Mouse (Mus musculus) small intestine, adult 2 months (tissue): ENCODE data around the gene Gm9195. TPM values are rescaled to one million over a fixed set of nuclear protein-coding genes. Genes with fewer than 3 reads are reported as not detected.

Experiments
- H3K27ac ChIP-seq: fragments of 200-500 bp; 2 replicates; pipeline ENCODE4 v1.5.1; 2012; ENCODE audit warnings: low read depth, low read length, control low read depth, inconsistent platforms; ENCODE audit not compliant: insufficient read depth
- H3K27me3 ChIP-seq: fragments of 200-500 bp; 2 replicates; pipeline ENCODE4 v1.6.1; 2012; ENCODE audit warnings: mild to moderate bottlenecking, moderate library complexity, low read length, inconsistent platforms; ENCODE audit not compliant: control insufficient read depth, insufficient read depth
- H3K36me3 ChIP-seq: fragments of 200-500 bp; 2 replicates; pipeline ENCODE4 v1.6.1; 2012; ENCODE audit warnings: mild to moderate bottlenecking, low read length, control low read depth, inconsistent platforms; ENCODE audit not compliant: control insufficient read depth, insufficient read depth
- H3K4me1 ChIP-seq: fragments of 200-500 bp; 2 replicates; pipeline ENCODE4 v1.6.1; 2012; ENCODE audit warnings: low read length, inconsistent platforms, mixed read lengths; ENCODE audit not compliant: control insufficient read depth, insufficient read depth, insufficient read length
- H3K4me3 ChIP-seq: fragments of 200-500 bp; 2 replicates; pipeline ENCODE4 v1.5.1; 2012; ENCODE audit warnings: low read depth, mild to moderate bottlenecking, control low read depth, inconsistent platforms, low read length, moderate library complexity
- CTCF ChIP-seq: fragments of 200-500 bp; IDR thresholded peaks from 2 replicates; pipeline ENCODE4 v1.5.1; 2012; ENCODE audit warnings: low read depth, mild to moderate bottlenecking, control low read depth, inconsistent platforms, low read length, moderate library complexity, mixed read lengths; ENCODE audit not compliant: insufficient replicate concordance, insufficient read length; ENCODE audit errors: extremely low read depth
- POLR2A ChIP-seq: fragments of 200-500 bp; IDR thresholded peaks from 2 replicates; pipeline ENCODE4 v1.6.1; 2012; ENCODE audit warnings: low read depth, mild to moderate bottlenecking, control low read depth, inconsistent platforms, low read length, moderate library complexity
- WGBS: fragments of 180-500 bp; shearing (Covaris S2); methylation state at CpG from one replicate; pipeline ENCODE4 v1.1.7; 2018; 5-methylcytosine and 5-hydroxymethylcytosine counted together
- polyA plus RNA-seq: library from polyadenylated mRNA; depleted of rRNA; stranded (reverse); fragments of >200 nt; gene quantifications from 2 replicates; pipeline ENCODE4 v1.2.3, GENCODE M21; 2012; rRNA removed

Gm9195 gene
- polyA plus RNA-seq, 1 experiment, result 0.01 TPM

- no peak overlapping the region for H3K4me3 ChIP-seq
- WGBS, result 84% methylated on average over 7 of the region's 7 CpGs
- H3K27me3 ChIP-seq, result no peaks in the 10 kb centered on the region
- TF ChIP-seq POLR2A, result no peak
- no peak for TF ChIP-seq CTCF
- no peaks in the 10 kb centered on the region for H3K4me1 ChIP-seq
- no peaks in the 10 kb centered on the region for H3K36me3 ChIP-seq
- H3K27ac ChIP-seq, result no peak overlapping the region
These were observed 50.7 kb downstream of the Gm9195 start for GRCm38 (mm10) chr14:72440929-72441328.

- Histone ChIP-seq H3K27ac (no peak overlapping the region), H3K36me3 (no peaks in the 10 kb centered on the region), H3K4me3 (no peak overlapping the region), H3K27me3 (no peaks in the 10 kb centered on the region), H3K4me1 (no peaks in the 10 kb centered on the region)
- WGBS, result 76% methylated on average over 6 of the region's 6 CpGs
- no peak for TF ChIP-seq CTCF
- no peak for TF ChIP-seq POLR2A
These were observed 51.2 kb downstream of the Gm9195 start for GRCm38 (mm10) chr14:72440436-72440835.

- H3K27ac ChIP-seq, result no peak overlapping the region
- H3K36me3 ChIP-seq, result no peaks in the 10 kb centered on the region
- no peaks in the 10 kb centered on the region for H3K27me3 ChIP-seq
- TF ChIP-seq CTCF (no peak), POLR2A (no peak)
- H3K4me1 ChIP-seq, result no peaks in the 10 kb centered on the region
- H3K4me3 ChIP-seq, result no peak overlapping the region
- 87% methylated on average over 1 of the region's 1 CpGs for WGBS
These were observed 52.7 kb downstream of the Gm9195 start for GRCm38 (mm10) chr14:72438976-72439375.

GRCm38 (mm10) chr14:72389696-72390095 lies 101.9 kb downstream of the Gm9195 start:
- no peaks in the 10 kb centered on the region for H3K36me3 ChIP-seq
- no peaks in the 10 kb centered on the region for H3K27me3 ChIP-seq
- no peak overlapping the region for H3K4me3 ChIP-seq
- WGBS, result 78% methylated on average over 1 of the region's 1 CpGs
- H3K27ac ChIP-seq, result no peak overlapping the region
- TF ChIP-seq POLR2A (no peak), CTCF (no peak)
- no peaks in the 10 kb centered on the region for H3K4me1 ChIP-seq

- Histone ChIP-seq H3K36me3 (no peaks in the 10 kb centered on the region), H3K4me1 (no peaks in the 10 kb centered on the region), H3K4me3 (no peak overlapping the region), H3K27ac (no peak overlapping the region), H3K27me3 (no peaks in the 10 kb centered on the region)
- WGBS, result 76% methylated on average over 4 of the region's 4 CpGs
- TF ChIP-seq POLR2A (no peak), CTCF (no peak)
These were observed 102.3 kb downstream of the Gm9195 start for GRCm38 (mm10) chr14:72389288-72389687.

GRCm38 (mm10) chr14:72377224-72377623 lies 114.4 kb downstream of the Gm9195 start:
- Histone ChIP-seq H3K27ac (no peak overlapping the region), H3K4me1 (no peaks in the 10 kb centered on the region), H3K27me3 (no peaks in the 10 kb centered on the region), H3K4me3 (no peak overlapping the region), H3K36me3 (no peaks in the 10 kb centered on the region)
- WGBS, result 6% methylated on average over 2 of the region's 2 CpGs
- TF ChIP-seq POLR2A (no peak), CTCF (peak; percentile 43; the same call in 1 of the 2 replicates)

Other genes starting within 250 kb of the Gm9195 start
- 16.9 and 29.2 TPM in 2 replicates for gene Fndc3a, start 218.2 kb upstream of the Gm9195 start, polyA plus RNA-seq